Mouse (Mus musculus) thymus, adult 2 months (tissue): ENCODE data around the gene Kdm5b.
A peak's percentile ranks its signal among the peaks of the same experiment; 100 is the strongest.

Source experiments
- CTCF ChIP-seq: fragments of 200-500 bp; IDR thresholded peaks from 2 replicates; pipeline ENCODE4 v1.5.1; 2012; ENCODE audit warnings: mild to moderate bottlenecking, control low read depth, low read length, moderate library complexity, borderline replicate concordance; ENCODE audit not compliant: control insufficient read depth, poor library complexity, insufficient read depth; ENCODE audit errors: extremely low read depth
- POLR2A ChIP-seq: fragments of 200-500 bp; IDR thresholded peaks from 2 replicates; pipeline ENCODE4 v1.6.1; 2012; ENCODE audit warnings: mild to moderate bottlenecking, low read length, control low read depth, moderate library complexity; ENCODE audit not compliant: control insufficient read depth, poor library complexity, insufficient read depth; ENCODE audit errors: extremely low read depth

DNA sequence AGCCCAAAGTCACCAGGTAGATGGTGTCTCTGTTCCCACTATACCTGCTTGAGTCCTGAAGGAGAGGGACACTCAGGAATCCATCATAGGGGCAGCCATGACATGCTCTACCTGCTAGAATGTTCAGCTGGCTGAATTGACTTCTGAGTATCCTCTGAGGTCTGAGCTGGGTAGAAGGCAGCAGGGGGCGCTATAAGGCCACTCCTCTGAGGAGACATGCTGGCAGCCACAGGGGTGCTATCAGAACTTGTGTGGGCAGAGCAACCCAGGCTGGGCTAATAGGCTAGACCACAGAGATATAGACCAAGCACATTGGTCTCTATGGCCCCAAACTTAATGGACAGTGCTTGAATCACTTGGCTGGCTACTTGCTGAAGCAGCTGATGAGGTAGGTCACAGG, 114.3 kb downstream of the Kdm5b start:
- TF ChIP-seq POLR2A (no peak), CTCF (0 out of 2 replicates have a peak, but pooled peaks have one; percentile 23)
